Mouse (Mus musculus) spleen, embryonic (tissue): ENCODE results near the gene Calml3.

Experiments used
- CTCF ChIA-PET: fragments of 350-600 bp; sonication (Branson Sonifier 250); formaldehyde crosslinking; loops from one replicate; lab custom pipeline; 2022; lab: Charles Lee

Calml3 gene

DNA sequence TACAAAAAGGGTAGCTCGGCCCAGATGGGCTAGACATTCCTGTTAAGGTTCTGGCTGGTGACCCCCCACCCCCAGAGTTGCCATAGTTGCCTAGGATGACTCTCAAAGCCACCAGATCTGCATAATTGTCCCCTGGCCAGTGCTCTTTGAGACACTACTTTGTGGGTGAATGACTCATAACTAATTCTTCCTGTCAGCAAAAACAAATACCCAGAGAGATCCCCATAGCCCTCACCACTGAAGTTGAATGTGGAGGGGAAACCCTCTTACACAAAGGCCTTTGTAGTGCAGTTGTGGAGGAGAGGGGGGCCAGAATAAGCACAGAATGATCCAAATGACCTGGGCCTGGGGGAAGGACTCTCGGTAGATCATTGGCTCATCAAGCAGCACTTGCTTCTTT lies 21.6 kb downstream of the Calml3 start:
- CTCF ChIA-PET = no interaction called here

DNA sequence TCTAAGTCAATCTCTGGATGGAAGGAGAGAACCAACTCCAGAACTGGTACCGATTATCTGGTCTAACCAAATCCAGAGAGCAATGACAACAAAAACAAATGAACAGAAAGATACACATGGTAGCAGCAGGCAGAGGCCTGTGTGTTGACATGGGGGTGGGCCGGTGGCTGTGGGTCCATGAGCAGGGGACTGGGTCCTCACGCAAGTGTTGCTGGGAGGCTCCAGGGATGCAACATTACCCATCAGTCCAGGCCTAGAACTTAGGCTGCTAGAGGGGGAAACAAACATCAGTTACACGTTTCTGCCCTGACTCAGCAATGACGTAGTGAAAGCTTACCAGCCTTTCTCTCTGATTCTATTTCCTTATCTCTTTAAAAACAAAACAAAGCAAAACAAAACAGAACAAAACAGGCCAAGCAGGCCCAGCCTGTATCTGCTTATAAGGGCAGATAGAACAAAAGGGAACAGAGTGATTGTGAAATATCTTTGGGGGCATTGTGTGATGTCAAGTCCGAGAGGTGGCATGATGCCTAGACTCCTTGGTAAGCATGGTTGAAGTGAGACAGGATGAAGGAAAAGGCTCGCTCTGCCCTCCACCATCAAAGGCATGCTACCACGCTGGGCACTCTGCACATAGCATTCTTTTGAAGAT lies 24.4 kb downstream of the Calml3 start:
- CTCF ChIA-PET = no interaction called here

DNA sequence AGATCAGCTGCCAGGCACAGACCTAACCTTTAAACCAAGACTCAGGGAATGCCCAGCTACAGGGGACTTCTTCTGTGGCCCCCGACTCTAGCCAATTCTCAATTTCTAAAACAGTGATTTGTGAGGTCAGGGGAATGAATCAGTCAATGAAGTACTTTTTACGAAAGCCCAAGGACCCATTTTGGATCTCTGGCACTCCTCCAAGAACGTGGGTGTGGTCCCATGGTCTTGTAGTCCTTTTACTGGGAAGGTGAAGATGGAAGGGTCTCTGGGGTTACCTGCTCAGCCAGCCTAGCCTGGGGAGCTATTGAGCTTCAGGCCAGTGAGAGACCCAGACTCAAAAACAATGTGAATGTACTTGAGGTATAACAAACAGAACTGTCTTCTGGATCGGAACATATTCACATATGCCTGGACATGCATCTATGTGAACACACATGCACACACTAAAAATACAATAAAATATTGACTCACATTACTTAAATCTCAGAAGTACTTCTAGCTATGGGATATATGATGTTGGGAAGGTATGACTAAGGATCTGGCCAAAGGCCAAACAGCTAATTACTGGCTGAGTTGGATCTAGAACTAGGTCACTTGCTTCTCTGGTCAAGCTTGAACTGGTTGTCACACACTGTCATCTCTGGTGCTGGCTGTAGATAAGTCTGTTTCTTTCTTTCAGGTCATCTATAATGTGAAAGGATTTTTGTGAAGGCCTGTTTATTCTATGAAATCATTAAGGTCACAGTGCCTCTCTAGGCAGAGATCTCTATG lies 25.3 kb downstream of the Calml3 start:
- CTCF ChIA-PET = no interaction called here

DNA sequence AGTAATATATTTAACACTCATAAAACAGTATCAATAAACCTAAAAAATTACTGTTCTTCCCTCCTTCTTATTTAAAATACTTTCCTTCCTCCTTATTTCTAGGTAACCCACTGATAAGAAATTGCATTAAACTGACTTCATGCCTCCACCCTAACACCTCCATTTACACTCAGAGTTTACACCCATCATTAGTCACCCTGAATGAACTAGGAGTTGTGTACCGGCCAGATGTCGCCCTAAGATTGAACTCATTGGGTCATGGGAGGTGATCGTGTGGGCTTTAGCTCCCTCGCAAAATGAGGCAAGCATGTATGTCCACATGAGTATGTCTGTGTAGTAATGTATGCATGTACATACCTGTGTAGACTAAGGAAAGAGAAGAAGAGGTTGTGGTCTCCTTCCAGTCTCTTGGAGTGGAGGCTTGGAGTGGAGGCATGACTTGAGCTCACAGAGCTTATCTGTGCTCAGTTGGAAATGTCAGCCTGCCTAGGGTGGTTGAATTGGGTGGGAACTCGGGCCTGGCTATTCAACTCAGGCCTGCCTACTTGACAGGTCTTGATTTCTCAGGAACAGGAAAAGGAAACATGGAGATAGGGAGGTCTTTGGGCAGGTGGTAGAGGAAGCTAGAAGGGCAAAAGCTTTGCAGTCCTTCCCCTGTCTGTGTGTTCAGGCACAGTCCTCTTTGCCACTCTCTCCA lies 26.8 kb downstream of the Calml3 start:
- CTCF ChIA-PET = no interaction called here

DNA sequence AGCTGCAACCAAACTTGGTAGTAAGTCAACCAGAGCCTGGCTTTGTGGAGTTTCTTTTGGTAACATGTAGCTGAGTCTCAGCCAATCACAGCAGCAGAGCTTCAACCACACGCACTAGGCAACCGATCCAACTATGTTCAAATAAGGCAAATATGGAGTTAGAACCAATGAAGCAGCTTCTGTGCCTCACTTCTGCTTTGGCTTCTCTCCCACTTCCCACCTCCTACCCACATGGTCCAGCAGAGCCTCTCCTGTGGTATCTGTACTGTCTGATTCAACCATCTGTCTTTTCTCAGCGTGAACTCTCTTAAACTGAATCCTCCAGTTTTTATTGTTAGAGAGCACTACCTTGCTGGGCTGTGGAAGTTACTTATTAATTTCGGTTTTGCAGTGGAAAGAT lies 27.7 kb downstream of the Calml3 start:
- CTCF ChIA-PET = no interaction called here

DNA sequence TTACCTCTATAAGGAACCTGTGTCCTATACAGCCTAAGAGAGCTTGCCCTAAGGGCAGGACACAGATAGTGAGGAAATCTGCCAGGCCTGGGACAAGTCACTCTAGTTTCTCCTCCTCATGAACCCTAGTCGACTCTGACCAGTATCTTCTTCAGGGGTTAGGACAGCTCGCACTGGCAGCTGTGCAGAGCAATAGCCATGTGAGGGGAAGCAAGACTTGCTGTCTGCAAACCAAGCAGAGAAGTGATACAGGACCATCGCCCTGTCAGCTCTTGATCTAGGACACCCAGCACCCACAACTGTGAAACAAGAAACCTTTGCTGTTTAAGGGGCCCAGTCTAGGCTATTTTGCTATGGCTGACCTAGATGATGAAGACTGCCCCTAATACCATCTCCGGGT lies 29.1 kb downstream of the Calml3 start:
- CTCF ChIA-PET = no interaction called here

DNA sequence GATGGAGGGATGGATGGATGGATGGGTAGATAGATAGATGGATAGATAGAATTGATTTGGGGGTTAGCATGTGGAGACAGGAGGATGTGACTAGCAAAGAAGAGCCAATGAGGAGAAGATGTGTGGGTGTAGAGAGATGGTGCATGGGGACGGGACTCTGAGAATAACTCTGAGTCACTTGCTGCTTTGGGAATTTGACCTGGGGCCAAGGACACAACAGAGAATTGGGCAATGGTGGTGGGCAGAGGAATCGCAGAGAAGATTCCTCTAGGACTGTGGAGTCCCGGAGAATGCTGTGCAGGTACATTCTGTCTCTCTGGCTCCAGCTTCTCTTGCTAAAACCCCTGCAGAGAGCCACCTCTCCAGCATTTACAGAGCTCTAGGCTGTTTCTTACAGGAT lies 29.8 kb downstream of the Calml3 start:
- CTCF ChIA-PET = no interaction called here

DNA sequence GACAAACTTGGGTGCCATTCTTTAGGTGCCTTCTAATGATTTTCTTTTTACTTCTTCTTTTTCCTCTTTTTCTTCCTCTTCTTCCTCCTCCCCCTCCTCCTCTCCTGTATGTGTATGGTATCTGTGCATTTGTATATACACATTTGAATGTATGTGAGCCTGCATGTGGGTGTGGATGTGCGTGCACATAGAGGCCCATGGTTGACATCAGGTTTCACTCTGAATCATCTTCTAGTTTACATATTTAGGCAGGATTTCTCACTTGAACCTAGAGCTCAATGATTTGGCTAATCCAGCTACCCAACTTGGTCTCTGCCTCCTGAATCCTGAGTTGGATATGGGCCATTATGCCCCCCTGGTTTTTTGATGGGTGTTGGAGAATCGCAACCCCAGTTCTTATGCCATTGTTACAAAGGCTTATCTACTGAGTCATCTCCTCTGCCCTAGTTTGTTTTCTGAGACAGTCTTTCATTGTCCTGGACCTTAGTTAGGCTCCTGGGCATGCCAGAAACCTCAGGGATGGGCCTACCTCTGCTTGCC lies 30.9 kb downstream of the Calml3 start:
- CTCF ChIA-PET = no interaction called here

DNA sequence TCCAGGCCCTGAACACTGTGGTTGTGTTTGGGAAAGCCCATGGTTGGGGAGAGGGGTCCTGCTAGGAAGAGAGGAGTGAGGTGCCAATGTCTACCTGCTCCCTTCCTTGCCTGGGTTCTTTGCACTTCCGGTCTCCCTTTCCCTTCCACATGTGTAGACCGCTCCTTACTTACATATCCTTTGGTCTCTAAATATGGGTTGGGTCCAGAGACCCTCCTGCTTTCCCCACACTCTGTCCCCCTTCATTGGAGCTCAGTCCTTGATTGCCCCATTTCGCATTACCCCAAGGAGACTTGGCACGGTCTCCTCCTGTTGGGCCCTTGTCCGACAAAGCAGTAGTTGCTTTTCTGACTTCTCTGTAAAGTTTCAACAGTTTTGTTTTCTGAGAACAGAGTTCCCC lies 32.9 kb downstream of the Calml3 start:
- CTCF ChIA-PET = no interaction called here

DNA sequence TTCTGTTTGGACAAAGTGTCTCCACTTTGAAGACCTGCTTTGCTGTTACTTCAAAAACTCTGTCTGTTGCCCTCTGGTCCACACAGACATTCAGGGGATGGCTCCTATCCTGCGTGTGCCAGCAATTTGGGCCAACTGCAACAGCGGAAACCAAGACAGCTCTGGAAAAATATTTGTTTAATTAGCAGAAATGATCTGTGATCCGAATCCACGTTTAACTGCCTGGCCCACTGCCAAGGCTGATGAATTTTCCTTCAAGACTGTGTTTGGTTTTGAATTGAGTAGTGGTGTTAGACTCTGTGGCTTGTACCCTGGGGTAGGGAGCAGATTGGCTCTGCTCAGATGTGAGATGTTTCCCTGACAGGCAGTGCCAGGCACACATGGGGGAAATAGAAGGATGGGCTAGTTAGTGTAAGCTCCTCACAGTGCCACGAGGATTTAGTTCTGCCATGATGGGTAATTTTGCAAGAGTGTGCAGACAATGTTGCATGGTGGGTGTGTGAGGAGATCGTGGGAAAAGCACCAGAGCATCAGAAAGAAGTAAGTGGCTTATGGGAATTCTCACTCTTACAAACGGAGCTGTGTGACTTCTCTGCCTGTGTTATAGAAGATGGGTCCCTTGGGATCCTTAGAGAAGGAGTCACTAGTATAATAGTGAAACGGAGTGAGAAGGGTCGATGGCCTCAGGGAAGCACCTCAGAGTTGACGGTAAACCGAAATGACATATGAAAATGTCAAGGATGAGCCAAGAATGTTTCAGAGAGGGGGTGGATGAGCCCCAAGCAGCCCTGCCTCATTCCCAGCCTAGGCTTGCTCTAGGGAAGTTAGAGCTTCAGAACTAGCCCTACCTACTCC lies 33.7 kb downstream of the Calml3 start:
- CTCF ChIA-PET = no interaction called here

DNA sequence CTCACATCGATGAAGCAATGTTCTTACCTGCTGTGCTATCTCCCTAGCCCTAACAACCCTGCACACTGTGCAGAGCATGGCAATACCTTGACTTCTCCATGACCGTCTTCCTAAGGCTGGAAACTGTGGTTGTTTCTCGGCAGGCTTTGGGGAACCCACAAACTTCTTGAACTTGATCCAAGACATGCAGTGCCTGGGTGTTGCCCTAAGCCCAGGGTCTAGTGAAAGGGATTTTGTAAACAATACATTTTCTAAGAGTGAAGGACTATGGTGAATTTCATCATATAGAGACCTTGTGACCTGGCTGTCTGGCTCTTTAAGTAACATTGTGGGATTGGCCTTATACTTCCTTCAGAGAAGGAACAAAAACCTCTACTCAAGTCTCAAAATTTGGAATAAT lies 34.6 kb downstream of the Calml3 start:
- CTCF ChIA-PET = no interaction called here

DNA sequence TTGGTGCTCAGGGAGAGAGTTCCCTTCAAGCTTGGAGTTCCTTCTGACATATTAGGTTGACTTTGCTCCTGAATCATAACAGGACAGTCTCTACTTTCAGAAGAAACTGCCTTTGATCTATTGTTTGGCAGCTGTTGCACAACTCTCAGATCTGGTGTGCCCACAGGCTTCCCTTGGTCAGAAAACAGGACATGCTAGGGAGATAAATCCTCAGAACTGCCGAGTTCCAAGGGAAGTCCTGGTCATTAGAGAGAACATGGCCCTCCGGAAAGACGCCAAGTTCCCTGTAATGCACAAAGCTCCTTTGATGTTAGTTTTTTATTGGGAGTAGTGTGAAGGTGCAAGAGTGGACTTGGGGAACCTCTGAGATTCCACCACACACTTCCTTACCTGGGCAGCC lies 35.5 kb downstream of the Calml3 start:
- CTCF ChIA-PET = no interaction called here

DNA sequence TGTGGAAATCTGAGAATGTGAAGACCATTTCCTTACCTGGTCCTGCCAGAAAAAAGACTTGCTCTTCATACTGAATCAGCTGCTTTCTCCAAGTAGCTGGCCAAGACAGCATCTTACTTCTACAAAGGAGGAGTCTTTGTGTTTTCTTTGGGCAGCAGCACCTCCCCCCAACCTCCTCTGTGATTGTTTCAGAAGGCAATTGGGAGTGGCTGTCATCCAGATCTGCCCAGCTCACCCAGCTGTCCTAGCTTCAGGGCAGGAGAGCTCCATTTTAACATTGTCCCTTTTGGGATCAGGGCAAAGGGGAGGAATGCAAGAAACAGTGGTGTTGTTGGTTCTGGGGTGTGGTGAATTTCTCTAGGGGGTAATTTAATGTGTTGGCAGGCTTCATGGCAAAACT lies 37.0 kb downstream of the Calml3 start:
- CTCF ChIA-PET = no interaction called here

DNA sequence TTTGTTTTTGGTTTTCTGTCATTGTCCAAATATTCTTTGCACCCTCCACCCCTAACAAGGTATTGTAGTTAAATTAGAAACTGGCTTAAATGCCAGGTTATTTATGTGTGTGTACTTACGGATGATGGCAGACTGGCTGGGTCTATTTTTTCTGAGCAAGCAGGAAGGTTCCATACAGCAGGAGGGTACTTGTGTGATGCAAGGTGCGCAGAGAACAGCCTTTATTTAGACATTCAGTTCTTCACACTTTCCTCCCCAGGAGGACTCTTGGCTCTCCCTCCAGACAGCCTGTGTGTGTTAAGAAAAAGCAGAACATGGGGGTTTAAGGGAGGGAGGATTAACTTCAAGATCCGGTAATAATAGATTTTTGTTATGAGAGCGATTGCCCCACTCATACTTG lies 38.3 kb downstream of the Calml3 start:
- CTCF ChIA-PET = no interaction called here

DNA sequence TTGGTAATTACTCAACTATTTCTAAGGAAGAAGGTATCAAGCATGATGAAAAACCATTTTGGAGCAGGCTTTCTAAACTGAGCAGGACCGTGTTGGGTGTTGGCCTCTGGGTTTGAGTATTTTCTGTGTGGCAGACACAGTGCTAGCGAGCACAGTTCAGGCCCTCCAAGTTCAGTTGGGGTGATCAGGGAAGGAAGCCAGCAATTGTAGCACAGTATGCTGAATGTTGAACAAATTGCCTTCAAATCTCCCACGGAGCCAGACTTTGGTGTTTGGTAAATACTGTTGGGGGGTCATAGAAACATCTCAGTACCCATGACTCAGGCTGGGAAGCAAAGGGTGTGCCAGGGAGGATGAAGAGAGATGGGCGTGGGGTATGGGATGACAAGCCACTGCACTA lies 43.0 kb downstream of the Calml3 start:
- CTCF ChIA-PET = no interaction called here

DNA sequence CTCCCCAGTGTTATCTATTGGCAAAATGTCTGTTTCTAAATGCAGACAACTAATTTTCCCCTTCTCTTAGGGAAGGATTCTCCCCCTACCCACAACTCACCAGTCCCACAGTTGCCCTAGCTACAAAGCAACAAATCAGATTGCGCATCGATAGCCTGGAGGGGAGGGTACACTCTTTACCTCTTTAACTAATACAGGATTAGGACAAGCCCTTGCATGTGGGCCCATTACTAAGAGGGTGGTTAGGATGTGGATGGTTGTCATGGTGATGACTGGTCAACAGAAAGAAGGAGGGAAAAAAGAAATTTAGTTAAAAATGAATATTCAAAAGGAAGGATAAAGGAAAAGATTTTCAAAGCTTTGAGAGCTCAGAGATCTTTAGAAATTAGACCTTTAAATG lies 45.8 kb downstream of the Calml3 start:
- CTCF ChIA-PET = no interaction called here

DNA sequence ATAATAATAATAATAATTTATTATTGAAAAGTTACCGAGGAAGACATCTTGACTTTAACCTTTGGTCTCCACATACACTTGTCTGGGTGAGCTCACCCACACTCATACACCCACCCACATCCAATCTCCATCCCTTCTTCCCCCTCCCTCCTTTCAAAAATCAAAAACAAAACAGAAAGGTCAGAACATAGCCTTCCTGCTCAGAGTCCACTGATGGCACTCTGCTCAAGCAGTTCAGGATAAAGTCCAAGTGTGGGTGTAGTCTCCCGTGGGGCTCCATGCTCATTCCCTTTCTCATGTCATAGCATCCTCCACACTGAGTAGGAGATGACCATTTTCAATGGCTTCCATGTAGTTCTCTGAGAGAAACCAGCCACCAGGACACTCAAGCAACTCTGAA lies 50.8 kb downstream of the Calml3 start:
- CTCF ChIA-PET = no interaction called here
